Comparison of ENCODE assay signal across 9 mouse cellular contexts in the genomic region with DNA sequence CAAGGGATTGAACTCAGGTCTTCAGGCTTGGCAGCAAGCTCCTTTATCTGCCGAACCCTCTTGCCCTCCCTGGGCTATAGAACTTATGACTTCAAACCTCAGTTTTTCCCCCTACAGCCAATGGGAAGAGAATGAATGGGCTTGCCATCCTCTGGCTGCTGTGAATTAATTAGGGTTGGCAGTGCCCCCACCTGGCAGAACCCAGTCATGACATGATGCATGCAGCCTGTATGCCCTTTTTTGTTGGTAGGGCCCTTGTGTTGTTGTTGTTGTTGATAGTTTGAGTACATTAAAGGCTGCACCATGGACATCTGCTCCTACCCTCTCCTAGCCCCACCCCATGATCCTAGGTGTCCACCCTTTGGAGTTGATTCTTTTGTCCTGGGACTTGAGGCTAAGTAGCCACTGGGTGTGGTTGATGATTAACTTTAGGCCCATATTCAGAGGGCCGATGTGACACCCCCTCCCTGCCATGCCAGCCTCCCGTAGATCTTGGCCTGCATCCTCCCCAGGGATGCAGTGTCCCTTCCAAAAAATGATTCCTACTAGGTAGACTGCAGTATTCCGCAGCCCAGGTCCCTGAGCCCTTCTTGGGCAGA. TPM values are rescaled to one million over a fixed set of nuclear protein-coding genes. Genes with fewer than 3 reads are reported as not detected.
A peak's percentile ranks its signal among the peaks of the same experiment; 100 is the strongest.
DNase-seq lines count a peak whose midpoint lies in the region; ATAC-seq and TF ChIP-seq lines count a peak whose summit lies in the region.
"Had no signal": no experiment of that assay in that cellular context is flagged by ENCODE, and none has a peak within 500 bp of the region (broad histone marks: within the 10 kb centered on the region; RNA-seq: fewer than 3 reads in every experiment).

No protein-coding gene starts in this region.

- DNase-seq in embryo, embryonic 10.5 days (ENCODE audit: low spot score) = peak; percentile 57
- no peak for DNase-seq in embryo, embryonic 11 days
- no peak for DNase-seq in hindbrain, postnatal 0 days (ENCODE audit: low spot score)
- peak; percentile 42 for DNase-seq in lung, postnatal 0 days (ENCODE audit: low spot score)
- peak; percentile 78 for DNase-seq in splenic B cell, adult 2 months (ENCODE audit: low read depth, low spot score)
- no peak for DNase-seq in left cerebral cortex, adult 18-20 months (ENCODE audit: low spot score in 2 of 2)

- peaks cover 23% of the 10 kb centered on the region for H3K4me1 ChIP-seq in cortical plate, adult 2 months (ENCODE audit: control insufficient read depth, insufficient read depth, low read length)
- peaks cover 27% of the 10 kb centered on the region for H3K4me1 ChIP-seq in hindbrain, postnatal 0 days (ENCODE audit: insufficient read depth, low read length)
- H3K4me1 ChIP-seq in lung, postnatal 0 days (ENCODE audit: insufficient read depth, low read depth, low read length) = peaks cover 12% of the 10 kb centered on the region

- H3K36me3 ChIP-seq in hindbrain, postnatal 0 days (ENCODE audit: insufficient read depth, low read length) = no peaks in the 10 kb centered on the region
- no peaks in the 10 kb centered on the region for H3K36me3 ChIP-seq in lung, postnatal 0 days (ENCODE audit: insufficient read depth, low read length)
- H3K36me3 ChIP-seq in splenic B cell, adult 2 months (ENCODE audit: control insufficient read depth, insufficient read depth, low read length, poor library complexity, severe bottlenecking) = no peaks in the 10 kb centered on the region; the same call in 1 of the 2 replicates

- no peak overlapping the region for H3K4me3 ChIP-seq in cortical plate, adult 2 months (ENCODE audit: insufficient read depth, low read length)
- no peak overlapping the region for H3K4me3 ChIP-seq in hindbrain, postnatal 0 days (ENCODE audit: low read length)
- no peak overlapping the region for H3K4me3 ChIP-seq in lung, postnatal 0 days (ENCODE audit: low read depth, low read length)
- H3K4me3 ChIP-seq: megakaryocyte, embryonic 14.5 days had no signal

- H3K9ac ChIP-seq in hindbrain, postnatal 0 days (replicated peaks; ENCODE audit: low read length) = no peak overlapping the region
- no peak overlapping the region for H3K9ac ChIP-seq in lung, postnatal 0 days (replicated peaks; ENCODE audit: low read depth)

- no peak overlapping the region for H3K4me2 ChIP-seq in hindbrain, postnatal 0 days (ENCODE audit: low read depth, low read length)
- no peak overlapping the region for H3K4me2 ChIP-seq in lung, postnatal 0 days (replicated peaks; ENCODE audit: low read depth, low read length)

- H3K27me3 ChIP-seq in hindbrain, postnatal 0 days (ENCODE audit: insufficient read depth, low read length) = no peaks in the 10 kb centered on the region
- no peaks in the 10 kb centered on the region for H3K27me3 ChIP-seq in lung, postnatal 0 days (replicated peaks; ENCODE audit: insufficient read depth, low read length)
- H3K27me3 ChIP-seq in splenic B cell, adult 2 months (ENCODE audit: control insufficient read depth, insufficient read depth, low read length, poor library complexity, severe bottlenecking) = no peaks in the 10 kb centered on the region

- no peak for TF ChIP-seq POLR2A in cortical plate, adult 2 months (IDR thresholded peaks at IDR 0.05; ENCODE audit: extremely low read depth, insufficient read depth, low read length)

- TF ChIP-seq EP300 in lung, postnatal 0 days (IDR thresholded peaks at IDR 0.05) = no peak

- H3K9me3 ChIP-seq in hindbrain, postnatal 0 days (ENCODE audit: low read length) = no peaks in the 10 kb centered on the region
- no peaks in the 10 kb centered on the region for H3K9me3 ChIP-seq in lung, postnatal 0 days (ENCODE audit: low read length)
- H3K9me3 ChIP-seq: megakaryocyte, embryonic 14.5 days had no signal

- H3K27ac ChIP-seq in cortical plate, adult 2 months (ENCODE audit: insufficient read depth, low read length) = peak overlapping the region; percentile 91
- H3K27ac ChIP-seq in hindbrain, postnatal 0 days = peak overlapping the region; percentile 60
- H3K27ac ChIP-seq in lung, postnatal 0 days (ENCODE audit: low read length) = no peak overlapping the region

- TF ChIP-seq CTCF in cortical plate, adult 2 months (IDR thresholded peaks at IDR 0.05; ENCODE audit: extremely low read depth, insufficient read depth, low read length) = peak; percentile 51
- peak; percentile 52 for TF ChIP-seq CTCF in hindbrain, postnatal 0 days (IDR thresholded peaks at IDR 0.05; ENCODE audit: low read depth)
- peak; percentile 79 for TF ChIP-seq CTCF in lung, postnatal 0 days (IDR thresholded peaks at IDR 0.05)

- ATAC-seq in CD4-positive, CD25-positive, alpha-beta regulatory T cell, adult 4 months = peak; percentile 67
- ATAC-seq in hindbrain, postnatal 0 days = no peak
- ATAC-seq in lung, postnatal 0 days = no peak

- 49% methylated on average over 4 of the region's 4 CpGs for WGBS in hindbrain, postnatal 0 days
- 59% methylated on average over 4 of the region's 4 CpGs for WGBS in lung, postnatal 0 days

RNA-seq across cellular contexts. Expression of a gene that starts 57.6 kb away (rescaled TPM):
- polyA plus RNA-seq in CD4-positive, CD25-positive, alpha-beta regulatory T cell, adult 4 months (2017; shearing (Covaris generic)) = 10 to 100 TPM in 1 of 2 experiments, 1 to 10 TPM in 1; 8.9 to 10.7 TPM
- 139 and 140 TPM in 2 replicates for polyA plus RNA-seq in cortical plate, adult 2 months (2012; rRNA removed)
- total RNA-seq in hindbrain, postnatal 0 days (2014; rRNA removed) = 129 and 170 TPM in 2 replicates
- polyA plus RNA-seq in hindbrain, postnatal 0 days (2015; fragmentation: Nextera tagmentation; extraction: Ambion mirVana) = 55.7 and 57.8 TPM in 2 replicates
- polyA plus RNA-seq in lung, postnatal 0 days (2015; fragmentation: Nextera tagmentation; extraction: Ambion mirVana) = 27.1 and 28.6 TPM in 2 replicates
- total RNA-seq in left cerebral cortex, adult 18-20 months (2021) = 100 to 1,000 TPM; 239 to 275 TPM

Comparison
In these comparisons a context has a peak if more than half of its experiments do, and no peak if none do; other contexts are left out.
1. DNase-seq: peak in embryo, embryonic 10.5 days (single experiment), lung, postnatal 0 days (single experiment) and splenic B cell, adult 2 months (single experiment); none in embryo, embryonic 11 days (single experiment), hindbrain, postnatal 0 days (single experiment) and left cerebral cortex, adult 18-20 months (0 of 2).
2. Peak in every context shown above with its lines, with median percentiles within 50 percentile points of each other: CTCF ChIP-seq.